Mouse (Mus musculus): ENCODE results near the gene Dock1.
A peak's percentile ranks its signal among the peaks of the same experiment; 100 is the strongest.

Dock1 gene

GRCm38 (mm10) chr7:134757605-134758004 lies 87.2 kb downstream of the Dock1 start:
- no peak for DNase-seq

- DNase-seq = no peak
These were observed 91.3 kb downstream of the Dock1 start for GRCm38 (mm10) chr7:134761799-134762198.

- DNase-seq = no peak
These were observed 94.7 kb downstream of the Dock1 start for GRCm38 (mm10) chr7:134765130-134765529.

- DNase-seq = no peak
These were observed 100.9 kb downstream of the Dock1 start for GRCm38 (mm10) chr7:134771314-134771713.

- no peak for DNase-seq
These were observed 101.9 kb downstream of the Dock1 start for GRCm38 (mm10) chr7:134772363-134772762.

- DNase-seq = no peak
These were observed 102.6 kb downstream of the Dock1 start for GRCm38 (mm10) chr7:134772867-134773590.

- no peak for DNase-seq
These were observed 103.4 kb downstream of the Dock1 start for GRCm38 (mm10) chr7:134773761-134774415.

GRCm38 (mm10) chr7:134774468-134775162 lies 104.2 kb downstream of the Dock1 start:
- no peak for DNase-seq

GRCm38 (mm10) chr7:134775671-134776070 lies 105.2 kb downstream of the Dock1 start:
- peak; percentile 17 for DNase-seq

GRCm38 (mm10) chr7:134776306-134776705 lies 105.9 kb downstream of the Dock1 start:
- no peak for DNase-seq

GRCm38 (mm10) chr7:134779761-134780160 lies 109.3 kb downstream of the Dock1 start:
- no peak for DNase-seq

- no peak for DNase-seq
These were observed 116.7 kb downstream of the Dock1 start for GRCm38 (mm10) chr7:134787110-134787509.

- DNase-seq = no peak
These were observed 124.4 kb downstream of the Dock1 start for GRCm38 (mm10) chr7:134794889-134795288.

- DNase-seq = no peak
These were observed 129.6 kb downstream of the Dock1 start for GRCm38 (mm10) chr7:134800079-134800478.

GRCm38 (mm10) chr7:134804422-134804821 lies 134.0 kb downstream of the Dock1 start:
- DNase-seq = no peak

- DNase-seq = no peak
These were observed 136.3 kb downstream of the Dock1 start for GRCm38 (mm10) chr7:134806799-134807198.

- no peak for DNase-seq
These were observed 138.0 kb downstream of the Dock1 start for GRCm38 (mm10) chr7:134808406-134808805.

- DNase-seq = peak; percentile 79
These were observed 139.0 kb downstream of the Dock1 start for GRCm38 (mm10) chr7:134809241-134809975.

GRCm38 (mm10) chr7:134818471-134818870 lies 148.0 kb downstream of the Dock1 start:
- no peak for DNase-seq

- DNase-seq = no peak
These were observed 150.8 kb downstream of the Dock1 start for GRCm38 (mm10) chr7:134821264-134821663.

- peak; percentile 47 for DNase-seq
These were observed 151.6 kb downstream of the Dock1 start for GRCm38 (mm10) chr7:134822006-134822405.

GRCm38 (mm10) chr7:134823891-134824290 lies 153.4 kb downstream of the Dock1 start:
- DNase-seq = peak; percentile 42

GRCm38 (mm10) chr7:134840066-134840465 lies 169.6 kb downstream of the Dock1 start:
- no peak for DNase-seq
